Mouse (Mus musculus) adrenal gland, postnatal 10 days (tissue): ENCODE measurements around the gene Copa. TPM values are rescaled to one million over a fixed set of nuclear protein-coding genes. Genes with fewer than 3 reads are reported as not detected.

Experiments
- DNase-seq: peaks from one replicate; pipeline ENCODE4 v3.0.0; 2021; ENCODE audit warnings: mixed read lengths
- long read RNA-seq, 2 experiments: library from polyadenylated mRNA; stranded (forward); transcript quantifications; one replicate each; pipeline ENCODE4 v2.0.0; 2021
- total RNA-seq, 2 experiments: library from RNA; stranded (reverse); gene quantifications; 2 replicates each; pipeline ENCODE4 v1.2.3; 2021

Gene Copa
- total RNA-seq, result 100 to 1,000 TPM; 150 to 151 TPM
- long read RNA-seq, experiment 1, full-length matches to known transcripts, result 58 of 96 reads
- long read RNA-seq, experiment 1, partial matches to known transcripts, result 35 of 96 reads
- long read RNA-seq, experiment 1, other reads (novel, unspliced or antisense), result 3 of 96 reads
- long read RNA-seq, experiment 2, full-length matches to known transcripts, result 40 of 52 reads
- long read RNA-seq, experiment 2, partial matches to known transcripts, result 3 of 52 reads
- long read RNA-seq, experiment 2, other reads (novel, unspliced or antisense), result 9 of 52 reads

DNA sequence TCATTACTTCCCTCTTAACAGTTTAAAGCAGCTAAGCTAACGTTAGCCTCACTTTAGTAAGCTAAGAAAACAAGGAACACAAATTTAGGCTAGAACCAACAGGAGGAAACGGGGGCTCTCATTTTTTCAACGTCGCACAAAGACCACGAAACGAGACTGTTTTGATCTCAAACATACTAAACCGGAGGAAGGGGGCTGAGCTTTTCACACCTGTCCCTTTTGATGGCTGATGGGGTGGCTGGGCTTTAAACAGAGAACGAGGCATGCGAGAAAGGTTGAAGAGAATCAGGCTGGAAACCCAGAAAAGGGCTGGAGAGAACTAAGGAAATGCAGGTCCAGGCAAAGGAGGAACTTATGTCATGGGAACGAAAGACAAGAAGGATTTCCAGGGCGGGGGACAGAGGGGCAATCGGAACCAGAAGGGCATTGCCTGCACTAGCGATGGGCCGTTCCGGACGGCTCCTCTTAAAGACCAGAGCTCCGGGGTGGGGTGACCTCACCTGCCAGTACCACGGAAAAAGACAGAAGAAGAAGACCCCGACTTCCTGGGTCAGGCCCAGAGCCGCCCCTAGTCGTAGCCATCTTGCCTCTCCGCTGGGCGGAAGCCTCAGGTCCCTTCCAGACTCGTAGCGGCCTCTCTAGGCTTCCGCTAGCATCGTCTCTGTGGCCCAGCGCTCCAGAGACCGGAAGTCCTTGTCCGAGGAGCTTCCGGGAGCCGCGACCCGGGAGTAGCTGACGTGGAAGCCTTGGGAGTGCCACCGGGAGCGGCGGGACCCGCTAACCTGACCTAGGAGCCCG lies at the start of gene Copa, which contains the start of gene Ncstn:
Copa (plus strand) TSS at position 429 of the 798 bp plus-strand sequence.
Ncstn (minus strand) TSS at position 695 of the 798 bp plus-strand sequence.
- peak; percentile 95 for DNase-seq

DNA sequence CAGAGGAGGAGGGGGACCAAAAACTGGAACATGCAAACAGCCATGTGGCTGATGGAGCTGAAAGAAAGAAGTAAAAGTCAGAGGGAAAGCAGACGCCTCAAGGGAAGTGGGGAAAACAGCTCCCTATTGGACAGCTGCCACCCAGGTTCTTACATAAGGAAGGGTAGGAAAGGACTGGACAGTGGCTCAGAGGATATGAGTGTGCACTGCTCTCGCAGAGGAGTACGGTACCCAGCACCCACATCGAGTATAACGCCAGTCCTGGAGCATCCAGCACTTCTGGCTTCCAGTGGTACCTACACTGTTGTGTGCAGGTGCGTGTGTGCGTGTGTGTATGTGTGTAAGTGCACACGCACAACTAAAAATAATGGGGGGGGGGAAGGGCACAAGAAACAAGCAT lies 35.9 kb upstream of the Copa start:
- no peak for DNase-seq

DNA sequence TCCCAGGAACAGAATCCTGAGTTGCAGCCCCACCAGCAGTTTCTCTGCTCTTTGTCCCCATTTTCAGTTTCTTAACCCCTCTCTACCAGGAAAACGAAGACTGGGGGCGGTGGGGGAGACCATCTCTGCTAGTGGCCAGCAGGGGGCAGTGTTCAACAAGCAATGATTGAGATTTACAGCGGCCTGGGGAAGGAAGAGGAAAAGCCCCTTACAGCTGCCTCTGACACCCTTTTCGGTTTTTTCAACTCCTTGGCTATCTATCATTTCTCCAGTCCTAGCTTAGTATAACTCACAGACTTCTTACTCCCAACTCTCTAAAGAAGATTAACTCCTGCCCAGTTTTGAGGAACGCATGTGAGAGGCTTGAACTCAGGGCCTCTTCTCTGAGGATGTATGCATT lies 35.4 kb upstream of the Copa start:
- peak; percentile 82 for DNase-seq

DNA sequence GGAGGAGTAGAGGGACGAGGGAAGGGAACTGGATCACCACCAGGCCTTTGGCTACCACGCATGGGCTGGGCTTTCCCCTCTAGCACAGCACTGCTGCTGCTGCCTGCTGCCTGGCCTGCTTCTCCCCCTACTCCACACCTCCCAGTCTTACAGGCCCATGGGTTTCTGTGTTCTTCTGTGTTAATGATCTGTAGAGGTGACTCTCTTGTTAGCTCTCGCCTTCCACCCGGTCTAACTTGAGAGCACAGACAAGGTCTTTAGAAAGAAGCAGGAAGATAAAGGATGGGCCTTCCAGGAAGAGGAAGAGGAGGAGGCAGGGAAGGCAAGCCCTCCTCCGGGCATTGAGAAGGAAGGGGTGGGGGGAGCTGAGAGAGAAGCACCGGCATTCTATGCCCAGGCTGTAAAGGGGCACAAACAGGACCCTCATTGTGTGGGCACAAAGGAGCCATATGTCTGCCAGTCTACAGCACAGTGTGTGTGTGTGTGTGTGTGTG lies 34.0 kb upstream of the Copa start:
- no peak for DNase-seq

DNA sequence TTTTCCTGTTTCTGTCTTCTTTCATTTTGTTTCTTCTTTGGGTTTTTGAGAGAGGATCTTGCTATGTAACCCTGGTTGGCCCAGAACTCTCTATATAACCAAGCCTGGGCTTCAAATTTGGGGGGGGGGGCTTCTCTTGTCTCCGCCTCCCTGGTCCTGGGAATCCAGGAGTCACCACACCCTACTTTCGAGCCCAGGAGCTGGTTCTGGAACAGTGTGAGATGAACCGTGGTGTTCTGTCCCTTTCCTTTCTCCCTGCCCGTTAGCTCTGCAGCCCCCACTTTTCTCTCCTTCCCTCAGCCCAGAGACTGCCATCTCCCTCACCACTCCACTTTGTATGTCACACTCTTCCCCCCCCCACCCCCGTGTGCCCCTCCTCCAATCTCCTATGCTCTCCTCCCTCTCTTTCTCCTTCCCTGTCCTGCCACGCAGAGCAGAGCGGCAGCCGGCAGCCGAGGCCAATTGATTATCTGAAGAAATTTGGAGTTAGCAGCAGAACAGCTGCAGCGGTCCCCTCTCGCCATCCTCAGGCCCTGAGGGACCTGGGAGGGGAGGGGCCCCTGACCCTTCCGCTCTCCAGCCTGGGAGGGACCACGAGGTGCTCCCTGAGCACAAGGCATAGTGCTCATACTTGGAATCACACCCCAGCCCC lies 33.1 kb upstream of the Copa start:
- DNase-seq, result no peak

DNA sequence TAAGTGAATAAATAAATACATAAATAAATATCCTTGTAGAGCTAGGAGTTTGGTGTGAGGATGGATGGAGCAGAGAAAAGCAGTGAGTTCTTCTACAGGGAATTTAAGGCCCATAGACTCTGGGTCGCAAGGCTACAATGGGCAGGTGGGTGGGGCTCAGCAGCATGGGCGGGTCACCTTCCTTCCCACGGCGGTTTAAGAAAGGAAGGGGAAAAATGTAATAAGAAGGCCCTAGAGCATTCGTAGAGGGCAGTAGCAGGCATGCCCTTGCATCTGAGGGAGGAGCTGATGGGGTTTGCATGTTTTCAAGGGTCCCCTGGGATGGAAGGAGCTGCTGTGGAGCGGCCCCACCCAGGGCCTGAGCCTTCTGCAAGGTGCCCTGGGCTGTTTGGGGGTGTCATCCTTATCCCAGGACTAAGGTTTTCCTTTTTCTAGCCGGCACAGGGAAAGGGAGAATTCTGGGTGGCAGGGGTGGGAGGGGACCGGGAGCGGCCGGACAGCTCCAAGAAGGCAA lies 29.5 kb upstream of the Copa start:
- no peak for DNase-seq

DNA sequence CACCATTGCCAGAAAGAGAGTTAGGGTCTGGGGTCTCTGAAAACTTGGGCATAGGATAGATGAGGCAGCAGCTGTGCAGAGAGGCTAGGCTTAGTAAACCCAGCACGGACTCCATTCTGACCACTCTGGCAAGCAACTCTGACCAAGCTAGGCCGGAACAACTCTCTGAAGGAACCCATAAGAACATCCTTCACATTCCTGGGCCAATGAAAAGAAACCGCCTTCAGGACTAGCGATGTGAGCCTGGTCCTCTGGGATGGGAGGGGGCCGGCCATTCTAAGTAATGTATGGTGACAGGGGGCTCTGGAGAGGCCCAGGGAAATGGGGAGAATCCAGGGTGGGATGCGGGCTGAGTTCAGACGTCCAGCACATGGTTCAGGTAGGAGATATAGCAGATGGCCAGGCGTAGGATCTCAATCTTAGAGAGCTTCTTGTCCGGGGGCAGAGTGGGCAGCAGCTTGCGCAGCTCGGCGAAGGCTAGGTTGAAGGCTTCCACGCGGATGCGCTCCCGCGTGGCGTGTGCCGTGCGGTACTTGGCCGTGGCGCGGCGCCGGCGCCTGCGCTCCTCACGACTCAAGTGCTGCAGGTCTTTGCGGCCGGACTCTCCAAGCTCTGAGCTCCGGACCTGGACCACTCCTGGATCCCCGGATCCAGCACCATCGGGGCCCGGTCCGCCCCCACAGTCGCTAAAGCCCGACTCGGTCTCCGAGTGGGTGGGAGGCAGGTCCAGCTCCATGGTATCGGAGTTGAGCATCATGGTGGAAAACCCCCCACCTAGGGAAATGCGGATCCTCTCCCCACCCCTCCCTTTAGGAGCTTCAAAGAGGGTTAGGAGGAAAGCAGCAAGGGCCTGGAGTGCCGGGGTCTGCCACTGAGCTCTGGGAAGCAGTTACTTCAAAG lies 28.5 kb upstream of the Copa start:
- no peak for DNase-seq

DNA sequence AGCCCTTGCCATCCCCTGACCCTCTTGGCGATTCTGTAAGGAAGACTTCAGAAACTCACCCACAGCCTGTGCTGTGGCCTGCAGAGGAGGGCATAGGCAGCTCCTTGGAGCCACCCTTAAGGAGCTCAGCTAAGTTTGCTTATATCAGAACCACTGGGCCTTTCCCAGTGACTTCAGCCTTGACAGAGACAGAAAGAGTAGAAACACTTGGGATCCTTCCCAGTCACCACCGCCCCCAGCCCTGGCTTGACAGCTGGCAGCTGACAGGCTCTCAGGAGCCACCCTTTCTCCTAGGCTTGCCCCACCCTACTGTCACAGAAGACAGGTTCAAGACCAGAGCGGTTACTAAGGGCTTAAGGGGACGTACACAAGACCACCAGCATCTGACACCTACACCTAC lies 26.1 kb upstream of the Copa start:
- DNase-seq, result no peak

DNA sequence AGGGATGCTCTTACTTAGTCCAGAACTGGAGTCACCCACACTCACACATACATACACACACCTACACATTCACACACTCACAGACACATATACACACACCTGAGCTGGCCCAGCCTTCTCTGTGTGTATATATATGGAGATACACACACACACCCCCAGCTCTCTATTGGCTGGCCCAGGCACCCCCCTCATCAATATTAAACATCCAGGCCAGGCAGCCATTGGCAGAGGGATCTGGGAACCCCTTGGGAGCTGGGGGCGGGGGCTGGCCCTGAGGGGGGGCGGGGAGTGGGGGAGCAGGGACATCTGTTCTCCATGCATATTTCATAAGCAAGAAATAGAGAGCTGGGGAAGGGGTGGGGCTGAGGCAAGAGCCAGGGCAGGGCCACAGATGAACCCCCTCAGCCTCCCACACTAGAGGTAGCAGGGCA lies 24.8 kb upstream of the Copa start, which contains the start of gene Nhlh1:
Nhlh1 (minus strand) TSS at position 83 of the 431 bp plus-strand sequence.
- no peak for DNase-seq

DNA sequence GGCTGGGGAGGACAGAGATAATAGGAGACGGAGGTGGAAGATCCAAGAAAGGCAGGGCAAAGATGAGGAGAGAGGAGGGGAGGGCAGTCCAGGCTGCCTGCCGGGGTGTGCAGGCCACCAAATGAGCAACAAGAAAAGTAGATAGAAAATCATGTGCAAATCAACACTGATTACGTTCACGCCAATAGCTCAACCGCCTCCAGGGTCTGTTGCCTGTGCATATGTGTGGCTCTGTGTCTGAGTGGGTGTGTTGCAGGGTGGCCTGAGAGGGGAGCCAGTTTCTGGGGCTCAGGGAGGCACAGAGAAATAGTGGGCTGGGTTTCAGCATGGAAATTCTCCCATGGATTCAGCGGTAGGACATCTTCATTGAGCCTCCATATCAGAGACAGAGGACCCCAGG lies 24.0 kb upstream of the Copa start:
- DNase-seq, result no peak

DNA sequence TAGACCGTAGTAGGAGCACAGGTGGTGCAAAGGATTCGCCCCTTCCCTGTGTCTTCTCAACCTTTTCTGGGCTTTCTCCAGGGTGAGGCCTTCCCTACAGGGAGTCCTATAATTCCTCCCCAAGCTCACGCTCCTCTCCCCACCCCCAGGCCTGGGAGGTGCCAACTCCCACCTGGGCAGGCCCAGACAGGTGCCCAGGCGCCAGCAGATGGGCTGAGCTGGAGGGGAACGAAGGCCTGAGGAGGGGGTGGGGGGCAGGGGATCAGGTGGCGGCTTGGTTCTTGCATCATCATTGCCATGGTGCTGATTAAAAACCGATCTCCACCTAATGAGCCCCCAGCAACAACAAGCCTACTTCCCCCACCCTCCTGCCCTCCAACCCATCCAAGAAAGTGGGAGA lies 23.5 kb upstream of the Copa start:
- DNase-seq, result no peak

DNA sequence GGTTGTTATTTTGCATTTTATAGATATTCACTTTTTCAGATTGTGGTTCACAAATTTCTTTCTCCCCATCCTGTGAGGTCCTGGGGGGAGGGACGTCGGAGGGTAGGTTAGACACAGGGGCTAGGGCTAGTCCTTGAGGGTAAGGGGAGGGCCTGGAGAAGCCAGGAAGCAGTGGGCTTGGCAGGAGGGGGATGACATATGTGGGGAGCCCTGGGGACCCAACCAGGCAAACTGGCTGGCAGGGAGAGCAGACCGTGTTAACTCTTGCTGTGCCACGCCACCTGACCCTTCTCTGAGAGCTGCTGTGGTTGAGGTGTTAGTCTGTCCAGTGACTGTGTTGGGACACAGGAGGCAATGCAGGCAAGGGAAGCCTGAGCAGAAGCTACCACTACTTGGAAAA lies 21.7 kb upstream of the Copa start:
- DNase-seq, result no peak

DNA sequence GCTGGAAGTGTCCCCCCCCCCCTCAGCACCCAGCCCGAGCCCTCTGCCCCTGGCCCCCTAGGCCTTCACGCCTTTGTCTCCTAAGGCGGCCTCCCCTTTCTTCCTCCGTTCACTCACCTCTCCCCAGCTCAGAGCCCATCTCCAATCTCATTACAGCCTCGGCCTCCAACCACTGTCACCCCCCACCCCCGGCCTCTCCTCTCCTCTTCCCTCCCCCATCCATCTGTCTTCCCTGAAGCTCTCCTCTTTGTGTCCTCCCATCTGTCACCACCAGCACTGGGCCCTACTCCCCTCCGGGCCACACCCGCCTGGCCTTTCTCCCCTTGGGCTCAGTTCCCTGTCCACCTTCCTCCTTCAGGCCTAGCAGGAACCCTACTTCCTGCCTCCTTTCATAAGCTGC lies 21.1 kb upstream of the Copa start:
- DNase-seq, result no peak

DNA sequence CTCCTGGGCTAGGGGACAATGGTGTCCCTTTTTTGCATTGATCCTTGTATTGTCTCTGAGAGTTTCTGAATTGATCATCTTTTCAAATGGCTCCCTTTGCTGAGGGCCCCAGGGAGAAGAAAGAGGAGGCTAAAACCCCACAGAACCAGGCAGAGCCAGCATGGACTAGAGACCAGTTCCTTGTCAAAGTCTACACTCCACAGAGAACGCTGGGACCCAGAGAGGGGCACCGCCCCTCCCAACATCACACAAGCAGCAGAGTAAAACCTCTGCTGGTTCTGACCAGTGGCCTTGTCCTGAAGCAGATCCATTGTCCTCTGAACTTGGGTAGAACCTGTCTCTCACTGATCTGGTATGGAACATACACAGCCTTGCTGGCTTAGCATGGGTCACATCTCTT lies 20.2 kb upstream of the Copa start:
- no peak for DNase-seq

DNA sequence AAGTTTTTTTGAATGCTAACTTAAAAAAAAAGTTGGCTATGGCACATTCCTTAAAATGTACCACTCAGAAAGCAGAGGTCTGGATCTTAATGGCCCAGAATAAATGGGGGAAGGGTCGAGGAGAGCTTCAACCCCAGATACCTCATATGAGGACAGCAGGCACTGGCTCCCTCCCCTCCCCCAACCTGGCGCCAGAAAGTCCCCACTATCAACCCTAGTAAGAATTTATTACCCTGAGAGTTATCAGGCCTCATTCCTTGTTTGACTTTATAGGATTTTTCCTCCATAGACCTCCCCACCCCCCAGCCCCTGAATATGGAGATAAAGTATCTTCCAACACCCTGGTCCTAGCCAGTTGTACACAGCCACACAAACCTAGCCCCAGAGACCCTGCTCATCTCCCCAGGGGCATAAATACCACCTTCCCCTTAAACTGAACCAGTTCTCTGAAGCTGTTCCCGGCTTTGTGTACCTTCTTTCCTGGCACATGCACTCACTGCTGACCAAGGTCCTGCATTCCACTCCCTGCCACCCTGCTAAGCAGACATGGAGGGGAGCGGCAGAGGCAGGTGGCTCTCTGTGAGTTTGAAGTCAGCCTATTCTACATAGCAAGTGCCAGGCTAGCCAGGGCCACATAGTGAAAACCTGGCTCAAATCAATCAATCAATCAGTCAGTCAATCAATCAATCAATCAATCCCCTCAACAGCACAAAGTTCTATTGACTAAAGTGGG lies 18.9 kb upstream of the Copa start:
- DNase-seq, result no peak

DNA sequence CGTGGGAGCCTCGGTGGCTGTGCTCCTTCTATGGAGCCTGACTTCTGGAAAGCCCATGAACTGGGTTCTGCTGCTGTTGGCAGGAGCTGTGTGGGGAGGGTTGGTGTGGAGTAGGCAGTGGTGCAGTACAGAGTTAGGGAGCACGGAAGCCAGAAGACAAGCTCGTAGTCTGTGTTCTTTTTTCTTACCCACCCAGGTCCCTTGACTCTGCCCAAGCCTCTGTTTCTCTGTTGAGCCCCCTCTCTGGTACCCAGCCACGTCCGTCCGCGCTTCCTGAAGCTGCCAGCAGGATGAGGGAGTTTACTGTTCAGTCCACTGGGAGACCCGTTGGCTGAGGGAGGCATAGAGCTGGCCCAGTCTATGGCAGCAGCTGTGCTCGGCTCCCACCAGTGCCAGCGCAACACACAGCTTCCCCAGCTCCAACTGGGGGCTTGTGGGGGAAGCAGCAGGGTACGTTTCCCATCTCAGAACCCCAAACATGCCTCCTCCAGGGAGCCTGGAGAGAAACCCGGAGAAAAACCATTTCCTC lies 17.7 kb upstream of the Copa start:
- no peak for DNase-seq

DNA sequence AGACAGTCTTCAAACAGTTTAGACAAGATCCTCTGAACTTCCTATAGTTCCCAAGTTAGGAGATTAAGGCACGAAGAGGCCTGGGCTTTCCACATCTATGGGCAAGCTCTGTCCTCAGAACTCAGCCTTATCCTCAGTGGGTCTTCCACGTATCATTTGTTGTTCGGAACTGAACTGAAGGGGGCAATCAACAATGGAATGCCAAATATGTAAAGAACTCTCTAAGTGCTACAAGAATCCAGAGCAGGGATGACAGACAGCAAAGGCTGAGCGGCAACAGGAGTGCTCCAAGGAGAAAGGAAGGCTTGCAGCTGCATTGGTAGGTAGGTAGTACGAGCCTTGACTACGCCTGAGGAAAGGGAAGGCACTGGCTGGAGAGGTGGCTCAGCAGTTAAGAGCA lies 12.1 kb upstream of the Copa start:
- DNase-seq, result no peak

DNA sequence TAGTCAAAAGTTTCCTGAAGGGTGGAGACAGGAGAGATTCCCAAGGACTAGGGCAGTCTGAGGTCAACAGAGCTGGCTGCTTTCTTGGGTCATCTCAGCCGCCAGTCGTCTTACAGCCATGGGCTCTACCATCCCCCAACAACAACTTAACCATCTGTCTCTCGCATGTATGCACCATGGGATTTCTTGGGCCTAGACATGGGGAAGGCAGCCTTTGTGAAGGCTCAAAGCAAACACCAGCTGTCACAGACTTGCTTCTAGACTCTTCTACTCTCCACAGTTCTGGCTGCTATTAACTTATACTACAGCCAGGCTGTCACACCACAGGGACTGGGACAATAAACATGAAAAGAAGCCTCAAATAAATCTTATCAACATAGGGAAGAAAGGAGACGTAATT lies 10.8 kb upstream of the Copa start:
- DNase-seq, result no peak

DNA sequence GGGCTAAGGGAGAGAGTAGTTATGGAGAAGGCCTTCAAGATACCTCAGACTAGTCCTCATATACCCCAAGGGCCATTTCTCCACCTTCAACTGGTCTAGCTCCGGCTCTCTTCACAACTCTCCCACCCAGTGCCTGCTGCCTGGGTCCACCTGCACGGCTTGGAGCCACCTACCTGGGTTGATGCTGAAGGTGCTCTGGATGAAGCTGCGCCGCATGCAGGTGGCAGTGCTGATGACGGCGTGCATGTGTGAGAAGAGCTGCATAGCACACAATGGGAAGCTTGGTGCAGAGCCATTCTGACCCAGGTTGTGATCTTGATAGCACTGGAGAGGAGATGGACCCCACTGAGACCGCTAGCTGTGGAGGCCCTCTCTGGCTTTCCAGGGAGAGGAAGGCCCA lies 9.7 kb upstream of the Copa start:
- DNase-seq, result no peak

DNA sequence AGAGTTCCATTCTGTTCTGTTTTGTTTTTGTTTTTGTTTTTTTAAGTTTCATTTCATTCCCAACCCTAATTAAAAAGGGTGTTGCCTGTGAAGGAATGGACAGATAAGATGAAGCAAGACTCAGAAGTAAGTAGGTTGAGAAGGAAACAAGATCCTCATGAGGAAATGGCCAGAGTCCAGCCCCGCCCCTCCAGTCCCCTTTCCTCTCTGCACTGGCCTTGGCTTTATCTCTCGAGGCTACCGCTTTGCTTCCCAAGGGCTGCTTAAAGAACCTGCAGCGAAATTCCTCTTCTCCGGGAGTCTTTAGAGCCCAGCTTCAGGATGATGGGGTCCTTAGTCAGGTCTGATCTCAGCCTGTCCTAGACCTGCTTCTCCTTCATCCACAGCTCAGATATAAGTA lies 4.3 kb upstream of the Copa start:
- peak; percentile 63 for DNase-seq
